Mouse (Mus musculus) liver, embryonic 14.5 days (tissue): ENCODE results near the gene Bcl2l11.
"Not testable (repeated sequence)": the region's sequence is repeated elsewhere in the genome, so short reads cannot be mapped to it uniquely, and the experiment has no call there.

ENCODE experiments used
- CTCF ChIP-seq: IDR thresholded peaks from 2 replicates; pipeline ENCODE4 v1.5.1; 2016; ENCODE audit warnings: antibody characterized with exemption, low read depth, control low read depth
- EP300 ChIP-seq: IDR thresholded peaks from 2 replicates; pipeline ENCODE4 v1.6.1; 2016; ENCODE audit warnings: antibody characterized with exemption, low read depth

GRCm38 (mm10) chr2:128098118-128098517 is 27.7 kb upstream of the Bcl2l11 start:
- TF ChIP-seq CTCF, EP300: not testable (repeated sequence)
